Mouse (Mus musculus) lung, embryonic 14.5 days (tissue): ENCODE measurements around the gene Crtam. TPM values are rescaled to one million over a fixed set of nuclear protein-coding genes. Genes with fewer than 3 reads are reported as not detected.

Experiments used
- ATAC-seq: fragments of 200-750 bp; cut with Nextera tagmentation; 2 replicates; pipeline ENCODE4 v1.8.0; 2017; ENCODE audit warnings: mild to moderate bottlenecking, moderate TSS enrichment, moderate library complexity; ENCODE audit not compliant: insufficient read depth
- DNase-seq: peaks from one replicate; pipeline ENCODE4 v3.0.0-alpha.2; 2015
- H3K27ac ChIP-seq: fragments of 300-500 bp; sonication (generic); 2 replicates; pipeline ENCODE4 v1.5.1; 2014; ENCODE audit warnings: low read depth, mild to moderate bottlenecking, moderate library complexity
- H3K27me3 ChIP-seq: fragments of 300-500 bp; sonication (generic); 2 replicates; pipeline ENCODE4 v1.6.1; 2014; ENCODE audit warnings: low read length, control low read depth; ENCODE audit not compliant: insufficient read depth
- H3K36me3 ChIP-seq: fragments of 300-500 bp; sonication (generic); 2 replicates; pipeline ENCODE4 v1.6.1; 2014; ENCODE audit warnings: control low read depth; ENCODE audit not compliant: insufficient read depth
- H3K4me1 ChIP-seq: fragments of 300-500 bp; sonication (generic); 2 replicates; pipeline ENCODE4 v1.6.1; 2014; ENCODE audit warnings: antibody characterized with exemption, control low read depth; ENCODE audit not compliant: insufficient read depth
- H3K4me2 ChIP-seq: fragments of 300-500 bp; sonication (generic); 2 replicates; pipeline ENCODE4 v1.6.1; 2014; ENCODE audit warnings: mild to moderate bottlenecking
- H3K4me3 ChIP-seq: fragments of 300-500 bp; sonication (generic); 2 replicates; pipeline ENCODE4 v1.5.1; 2014; ENCODE audit warnings: low read depth, low read length
- H3K9ac ChIP-seq: fragments of 300-500 bp; sonication (generic); 2 replicates; pipeline ENCODE4 v1.6.1; 2014
- H3K9me3 ChIP-seq: fragments of 300-500 bp; sonication (generic); 2 replicates; pipeline ENCODE4 v1.6.1; 2016; ENCODE audit warnings: low read depth, low read length, control low read depth
- CTCF ChIP-seq: IDR thresholded peaks from 2 replicates; pipeline ENCODE4 v1.5.1; 2016; ENCODE audit warnings: antibody characterized with exemption, low read depth
- WGBS: fragments of 180-500 bp; shearing (Covaris S2); extraction: QIAGEN DNeasy Blood & Tissue Kit; methylation state at CpG from one replicate; pipeline ENCODE4 v1.1.7; 2014; 5-methylcytosine and 5-hydroxymethylcytosine counted together
- polyA plus RNA-seq: library from polyadenylated mRNA; unstranded; fragments of >200 nt; fragmentation: Nextera tagmentation; extraction: Ambion mirVana; gene quantifications from 2 replicates; pipeline ENCODE4 v1.2.1, GENCODE M21; 2014

Crtam gene
- polyA plus RNA-seq, 1 experiment from 2014 or later: 0.09 TPM

- WGBS: 71% methylated on average over 6 of the region's 6 CpGs
- no peak for ATAC-seq
- TF ChIP-seq CTCF: peak; percentile 37
Measured at GRCm38 (mm10) chr9:41029827-41030226, 25.4 kb upstream of the Crtam start.

GRCm38 (mm10) chr9:41028470-41028869 is 24.0 kb upstream of the Crtam start:
- Histone ChIP-seq H3K9me3 (no peaks in the 10 kb centered on the region), H3K27ac (no peak overlapping the region), H3K4me3 (no peak overlapping the region), H3K9ac (no peak overlapping the region), H3K4me2 (no peak overlapping the region), H3K36me3 (no peaks in the 10 kb centered on the region), H3K27me3 (no peaks in the 10 kb centered on the region), H3K4me1 (no peaks in the 10 kb centered on the region)
- DNase-seq (peak; percentile 78), ATAC-seq (no peak)
- TF ChIP-seq CTCF: peak; percentile 64
- WGBS: 40% methylated on average over 5 of the region's 5 CpGs

More at GRCm38 (mm10) chr9:41029827-41030226, 25.4 kb upstream of the Crtam start:
- H3K27me3 ChIP-seq: no peaks in the 10 kb centered on the region
- H3K9me3 ChIP-seq: no peaks in the 10 kb centered on the region
- H3K4me3 ChIP-seq: no peak overlapping the region
- H3K27ac ChIP-seq: no peak overlapping the region
- no peak overlapping the region for H3K4me2 ChIP-seq
- H3K4me1 ChIP-seq: no peaks in the 10 kb centered on the region
- H3K9ac ChIP-seq: no peak overlapping the region
- no peak for DNase-seq
- H3K36me3 ChIP-seq: no peaks in the 10 kb centered on the region

- 66% methylated on average over 3 of the region's 3 CpGs for WGBS
- no peaks in the 10 kb centered on the region for H3K9me3 ChIP-seq
- no peaks in the 10 kb centered on the region for H3K36me3 ChIP-seq
- H3K9ac ChIP-seq: no peak overlapping the region
- no peak overlapping the region for H3K4me2 ChIP-seq
- H3K27me3 ChIP-seq: no peaks in the 10 kb centered on the region
- no peaks in the 10 kb centered on the region for H3K4me1 ChIP-seq
- ATAC-seq: no peak
- no peak for DNase-seq
- TF ChIP-seq CTCF: no peak
- no peak overlapping the region for H3K4me3 ChIP-seq
- H3K27ac ChIP-seq: no peak overlapping the region
Measured at GRCm38 (mm10) chr9:41021690-41022089, 17.3 kb upstream of the Crtam start.

- no peak overlapping the region for H3K4me3 ChIP-seq
- no peaks in the 10 kb centered on the region for H3K36me3 ChIP-seq
- no peak for ATAC-seq
- no peaks in the 10 kb centered on the region for H3K9me3 ChIP-seq
- DNase-seq: no peak
- no peaks in the 10 kb centered on the region for H3K4me1 ChIP-seq
- WGBS: 77% methylated on average over 3 of the region's 3 CpGs
- TF ChIP-seq CTCF: no peak
- no peak overlapping the region for H3K4me2 ChIP-seq
- no peak overlapping the region for H3K27ac ChIP-seq
- no peaks in the 10 kb centered on the region for H3K27me3 ChIP-seq
- H3K9ac ChIP-seq: no peak overlapping the region
Measured at GRCm38 (mm10) chr9:41020486-41020885, 16.1 kb upstream of the Crtam start.

- DNase-seq (no peak), ATAC-seq (no peak)
- Histone ChIP-seq H3K36me3 (no peaks in the 10 kb centered on the region), H3K9me3 (no peaks in the 10 kb centered on the region), H3K27me3 (no peaks in the 10 kb centered on the region), H3K27ac (no peak overlapping the region), H3K4me3 (no peak overlapping the region), H3K4me2 (no peak overlapping the region), H3K4me1 (no peaks in the 10 kb centered on the region), H3K9ac (no peak overlapping the region)
- no peak for TF ChIP-seq CTCF
- 47% methylated on average over 4 of the region's 4 CpGs for WGBS
Measured at GRCm38 (mm10) chr9:41014512-41014911, 10.1 kb upstream of the Crtam start.

GRCm38 (mm10) chr9:41012456-41012855 is 8.0 kb upstream of the Crtam start:
- no peaks in the 10 kb centered on the region for H3K36me3 ChIP-seq
- no peaks in the 10 kb centered on the region for H3K4me1 ChIP-seq
- no peak overlapping the region for H3K4me3 ChIP-seq
- H3K4me2 ChIP-seq: no peak overlapping the region
- ATAC-seq: no peak
- 88% methylated on average over 5 of the region's 5 CpGs for WGBS
- H3K27ac ChIP-seq: no peak overlapping the region
- TF ChIP-seq CTCF: no peak
- H3K9ac ChIP-seq: no peak overlapping the region
- no peaks in the 10 kb centered on the region for H3K9me3 ChIP-seq
- DNase-seq: no peak
- no peaks in the 10 kb centered on the region for H3K27me3 ChIP-seq

- Histone ChIP-seq H3K27me3 (no peaks in the 10 kb centered on the region), H3K4me2 (no peak overlapping the region), H3K36me3 (no peaks in the 10 kb centered on the region), H3K4me1 (no peaks in the 10 kb centered on the region), H3K9me3 (no peaks in the 10 kb centered on the region), H3K4me3 (no peak overlapping the region), H3K9ac (no peak overlapping the region), H3K27ac (no peak overlapping the region)
- no peak for DNase-seq
- no peak for ATAC-seq
- 79% methylated on average over 13 of the region's 13 CpGs for WGBS
- no peak for TF ChIP-seq CTCF
Measured at GRCm38 (mm10) chr9:41011512-41012436, 7.3 kb upstream of the Crtam start.
